16 mouse cellular contexts compared by ENCODE assay signal in genomic region chr15:10228636-10229035, GRCm38 (mm10). TPM values are rescaled to one million over a fixed set of nuclear protein-coding genes. Genes with fewer than 3 reads are reported as not detected.
"Had no signal": no experiment of that assay in that cellular context is flagged by ENCODE, and none has a peak within 500 bp of the region (broad histone marks: within the 10 kb centered on the region; RNA-seq: fewer than 3 reads in every experiment).

No protein-coding gene starts in this region.

- H3K27me3 ChIP-seq: lung, embryonic 15.5 days; midbrain, embryonic 12.5 days; midbrain, embryonic 15.5 days; neural tube, embryonic 12.5 days; stomach, embryonic 15.5 days had no signal

- H3K36me3 ChIP-seq: lung, embryonic 15.5 days; midbrain, embryonic 10.5 days; midbrain, embryonic 12.5 days; midbrain, embryonic 15.5 days; neural tube, embryonic 12.5 days; stomach, embryonic 15.5 days had no signal

- H3K4me1 ChIP-seq: lung, embryonic 15.5 days; midbrain, embryonic 10.5 days; midbrain, embryonic 12.5 days; midbrain, embryonic 15.5 days; neural tube, embryonic 12.5 days; stomach, embryonic 15.5 days had no signal

- H3K9me3 ChIP-seq: lung, embryonic 15.5 days; midbrain, embryonic 10.5 days; midbrain, embryonic 12.5 days; midbrain, embryonic 15.5 days; neural tube, embryonic 12.5 days; stomach, embryonic 15.5 days had no signal

- DNase-seq: lung, adult 2 months; lung, postnatal 14 days; right cerebral cortex, postnatal 14 days; thymus, adult 2 months; thymus, postnatal 25 days; thymus, postnatal 4 days had no signal

- H3K4me2 ChIP-seq: lung, embryonic 15.5 days; midbrain, embryonic 12.5 days; midbrain, embryonic 15.5 days; neural tube, embryonic 12.5 days; stomach, embryonic 15.5 days had no signal

- ATAC-seq: lung, postnatal 0 days; midbrain, embryonic 15.5 days had no signal

- H3K9ac ChIP-seq: lung, embryonic 15.5 days; midbrain, embryonic 12.5 days; midbrain, embryonic 15.5 days; neural tube, embryonic 12.5 days; stomach, embryonic 15.5 days had no signal

- H3K4me3 ChIP-seq: lung, embryonic 15.5 days; midbrain, embryonic 10.5 days; midbrain, embryonic 12.5 days; midbrain, embryonic 15.5 days; neural tube, embryonic 12.5 days; stomach, embryonic 15.5 days had no signal

- H3K27ac ChIP-seq: lung, embryonic 15.5 days; midbrain, embryonic 10.5 days; midbrain, embryonic 12.5 days; midbrain, embryonic 15.5 days; neural tube, embryonic 12.5 days; stomach, embryonic 15.5 days; stomach, postnatal 0 days had no signal

RNA-seq across cellular contexts. Expression of gene Prlr, which starts 51.6 kb away (rescaled TPM):
- total RNA-seq: megakaryocyte, adult 5-6 weeks; monocyte, adult 5-6 weeks had no signal
